Mouse (Mus musculus) kidney, adult 2 months (tissue): ENCODE results near the gene Gm1043. TPM values are rescaled to one million over a fixed set of nuclear protein-coding genes. Genes with fewer than 3 reads are reported as not detected.

ENCODE experiments used
- DNase-seq: peaks from one replicate; pipeline ENCODE4 v3.0.0; 2021
- H3K27ac ChIP-seq: fragments of 200-500 bp; 2 replicates; pipeline ENCODE4 v1.5.1; 2012; ENCODE audit warnings: low read depth, low read length, control low read depth, inconsistent platforms; ENCODE audit not compliant: insufficient read depth
- H3K27me3 ChIP-seq: fragments of 200-500 bp; replicated peaks from 2 replicates; pipeline ENCODE4 v1.6.1; 2012; ENCODE audit warnings: mild to moderate bottlenecking, moderate library complexity, low read length, inconsistent platforms; ENCODE audit not compliant: control insufficient read depth, insufficient read depth
- H3K36me3 ChIP-seq: fragments of 200-500 bp; 2 replicates; pipeline ENCODE4 v1.6.1; 2012; ENCODE audit warnings: mild to moderate bottlenecking, moderate library complexity, low read length, inconsistent platforms; ENCODE audit not compliant: control insufficient read depth, insufficient read depth
- H3K4me1 ChIP-seq: fragments of 200-500 bp; 2 replicates; pipeline ENCODE4 v1.6.1; 2011; ENCODE audit warnings: low read length; ENCODE audit not compliant: control insufficient read depth, insufficient read depth
- H3K4me3 ChIP-seq: fragments of 200-500 bp; 2 replicates; pipeline ENCODE4 v1.5.1; 2011; ENCODE audit warnings: mild to moderate bottlenecking, low read depth, low read length, control low read depth; ENCODE audit not compliant: insufficient read depth
- CTCF ChIP-seq: fragments of 200-500 bp; conservative IDR thresholded peaks from 2 replicates; pipeline ENCODE4 v1.5.1; 2011; ENCODE audit warnings: low read depth, mild to moderate bottlenecking, control low read depth, low read length, moderate library complexity, mixed read lengths; ENCODE audit not compliant: insufficient read depth, insufficient read length
- POLR2A ChIP-seq: fragments of 200-500 bp; IDR thresholded peaks from one replicate; pipeline ENCODE4 v1.6.1; 2011; ENCODE audit warnings: low read depth, low read length, control low read depth
- WGBS: fragments of 180-500 bp; shearing (Covaris S2); methylation state at CpG from one replicate; pipeline ENCODE4 v1.1.7; 2018; 5-methylcytosine and 5-hydroxymethylcytosine counted together
- polyA plus RNA-seq: library from polyadenylated mRNA; depleted of rRNA; stranded (reverse); fragments of >200 nt; gene quantifications from 2 replicates; pipeline ENCODE4 v1.2.3, GENCODE M21; 2012

The Gm1043 gene
- polyA plus RNA-seq, 1 experiment: 0.08 TPM

DNA sequence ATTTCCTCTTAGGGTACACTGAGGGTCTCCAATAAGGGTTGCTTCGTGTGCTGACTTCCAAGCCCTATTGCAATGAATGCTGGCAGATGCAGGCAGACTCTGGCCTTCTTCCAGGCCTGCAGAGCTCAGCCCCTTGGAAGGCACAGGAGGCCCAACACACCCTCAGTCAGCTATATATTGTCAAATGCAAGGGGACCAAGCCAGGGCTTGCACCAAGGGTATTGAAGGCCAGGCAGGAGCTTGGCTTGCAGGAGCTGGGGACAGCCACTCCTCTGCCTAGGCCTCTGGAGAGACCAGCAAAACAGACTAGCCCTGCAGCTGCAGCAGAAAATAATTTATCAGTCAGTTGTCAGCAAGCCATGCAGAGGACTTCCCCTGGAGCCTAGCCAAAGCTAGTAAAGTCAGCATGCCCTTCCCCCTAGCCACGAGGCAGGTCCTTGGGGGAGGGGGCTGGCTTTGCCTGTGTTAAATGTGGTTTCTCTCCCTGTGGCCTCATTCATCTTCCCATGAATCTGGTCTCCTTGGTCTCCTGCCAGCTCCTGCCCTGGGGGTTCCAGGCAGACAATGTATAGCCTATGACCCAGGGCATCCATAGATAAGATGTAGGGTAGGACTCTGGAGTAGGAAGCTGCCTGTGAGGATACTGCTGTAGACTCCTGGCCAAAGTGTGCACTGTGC lies 113.0 kb downstream of the Gm1043 start:
- no peaks in the 10 kb centered on the region for H3K36me3 ChIP-seq
- H3K4me3 ChIP-seq: no peak overlapping the region
- TF ChIP-seq CTCF (no peak), POLR2A (no peak)
- WGBS: 33% methylated on average over 2 of the region's 2 CpGs
- no peaks in the 10 kb centered on the region for H3K27me3 ChIP-seq
- H3K4me1 ChIP-seq: no peaks in the 10 kb centered on the region
- DNase-seq: no peak
- no peak overlapping the region for H3K27ac ChIP-seq

DNA sequence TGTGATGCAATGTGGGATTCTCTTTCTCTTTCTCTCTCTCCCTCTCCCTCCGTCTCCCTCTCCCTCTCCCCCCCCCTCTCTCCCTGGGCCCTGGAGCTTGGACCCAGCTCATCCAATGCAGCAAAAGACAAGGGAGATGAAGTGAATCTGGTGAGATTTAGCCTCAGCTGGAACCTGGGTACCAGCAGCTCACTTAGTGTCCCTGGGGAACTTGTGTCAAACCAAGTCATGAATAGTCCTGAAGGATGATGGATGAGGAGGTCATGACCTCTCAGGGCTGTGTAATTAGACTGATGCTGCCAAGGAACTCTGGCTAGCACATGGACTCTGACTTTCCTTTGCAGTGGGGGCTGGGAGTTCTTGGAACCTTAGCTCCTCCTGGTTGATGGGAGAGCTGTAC lies 117.1 kb downstream of the Gm1043 start:
- Histone ChIP-seq H3K4me1 (no peaks in the 10 kb centered on the region), H3K27me3 (no peaks in the 10 kb centered on the region), H3K36me3 (no peaks in the 10 kb centered on the region), H3K27ac (no peak overlapping the region), H3K4me3 (no peak overlapping the region)
- TF ChIP-seq CTCF (no peak), POLR2A (no peak)
- WGBS: 31% methylated on average over 1 of the region's 1 CpGs
- no peak for DNase-seq

DNA sequence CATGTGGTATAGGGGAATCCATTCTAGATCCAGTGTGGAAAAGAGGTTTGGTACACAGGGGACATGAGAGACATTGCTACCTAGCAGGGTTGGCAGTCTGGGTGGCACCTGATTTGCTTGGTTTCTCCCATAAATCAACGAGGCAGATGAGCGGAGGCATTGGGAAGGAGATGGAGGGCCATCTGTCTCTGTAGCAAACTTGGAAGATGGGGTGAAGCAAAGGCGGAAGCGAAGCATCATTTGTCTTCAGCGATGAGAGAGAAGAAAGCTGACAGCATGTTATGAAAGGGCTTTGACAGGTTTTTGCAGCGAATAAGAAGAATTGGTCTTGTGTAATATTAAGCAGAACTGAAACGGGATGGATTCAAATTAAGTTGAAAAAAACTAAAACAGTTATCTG lies 119.7 kb downstream of the Gm1043 start:
- H3K27me3 ChIP-seq: no peaks in the 10 kb centered on the region
- TF ChIP-seq CTCF: no peak
- no peak for TF ChIP-seq POLR2A
- WGBS: 85% methylated on average over 7 of the region's 7 CpGs
- no peak for DNase-seq
- no peak overlapping the region for H3K4me3 ChIP-seq
- H3K4me1 ChIP-seq: no peaks in the 10 kb centered on the region
- H3K27ac ChIP-seq: no peak overlapping the region
- H3K36me3 ChIP-seq: no peaks in the 10 kb centered on the region

DNA sequence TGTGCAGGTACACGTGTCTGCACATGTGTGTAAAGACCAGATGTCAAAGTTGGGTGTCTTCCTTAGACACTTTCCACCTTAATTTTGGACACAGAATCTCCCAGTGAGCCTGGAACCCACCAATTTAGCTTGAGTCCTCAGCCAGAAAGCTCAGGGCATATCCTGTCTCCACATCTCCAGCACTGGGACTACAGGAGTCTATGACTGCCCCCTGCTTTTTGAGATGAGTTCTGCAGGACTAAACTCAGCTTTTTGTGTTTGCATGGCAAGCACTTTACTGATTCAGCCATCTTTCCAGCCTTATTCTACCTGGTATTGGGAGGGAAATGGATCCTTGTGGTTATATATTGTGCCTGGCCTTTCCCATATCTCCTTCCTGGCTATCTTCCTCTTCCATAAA lies 120.2 kb downstream of the Gm1043 start:
- Histone ChIP-seq H3K4me1 (no peaks in the 10 kb centered on the region), H3K27me3 (no peaks in the 10 kb centered on the region), H3K4me3 (no peak overlapping the region), H3K27ac (no peak overlapping the region), H3K36me3 (no peaks in the 10 kb centered on the region)
- TF ChIP-seq POLR2A (no peak), CTCF (no peak)
- WGBS: 80% methylated on average over 1 of the region's 1 CpGs
- DNase-seq: no peak

DNA sequence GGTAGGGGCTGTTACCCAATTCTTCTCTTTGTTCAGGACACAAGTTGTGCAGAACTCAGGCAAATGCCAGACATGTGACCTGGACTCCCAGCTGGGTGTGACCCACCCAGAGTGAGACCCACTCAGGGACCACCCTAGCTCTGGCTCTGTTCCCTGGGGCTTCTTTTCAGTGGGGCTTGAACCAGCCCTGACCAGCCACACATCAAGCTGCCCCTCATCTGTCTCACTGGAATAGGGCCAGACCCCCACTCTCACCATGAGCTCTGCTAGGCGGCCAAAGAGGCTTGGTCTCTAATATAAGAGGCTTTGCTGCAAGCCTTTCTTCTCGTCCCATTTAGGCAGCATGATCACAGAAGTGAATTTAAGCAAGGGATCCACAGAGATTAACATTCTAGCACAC lies 121.2 kb downstream of the Gm1043 start:
- Histone ChIP-seq H3K4me1 (no peaks in the 10 kb centered on the region), H3K27ac (no peak overlapping the region), H3K4me3 (no peak overlapping the region), H3K36me3 (no peaks in the 10 kb centered on the region), H3K27me3 (no peaks in the 10 kb centered on the region)
- no peak for DNase-seq
- TF ChIP-seq CTCF (no peak), POLR2A (no peak)
- 73% methylated on average over 2 of the region's 2 CpGs for WGBS

DNA sequence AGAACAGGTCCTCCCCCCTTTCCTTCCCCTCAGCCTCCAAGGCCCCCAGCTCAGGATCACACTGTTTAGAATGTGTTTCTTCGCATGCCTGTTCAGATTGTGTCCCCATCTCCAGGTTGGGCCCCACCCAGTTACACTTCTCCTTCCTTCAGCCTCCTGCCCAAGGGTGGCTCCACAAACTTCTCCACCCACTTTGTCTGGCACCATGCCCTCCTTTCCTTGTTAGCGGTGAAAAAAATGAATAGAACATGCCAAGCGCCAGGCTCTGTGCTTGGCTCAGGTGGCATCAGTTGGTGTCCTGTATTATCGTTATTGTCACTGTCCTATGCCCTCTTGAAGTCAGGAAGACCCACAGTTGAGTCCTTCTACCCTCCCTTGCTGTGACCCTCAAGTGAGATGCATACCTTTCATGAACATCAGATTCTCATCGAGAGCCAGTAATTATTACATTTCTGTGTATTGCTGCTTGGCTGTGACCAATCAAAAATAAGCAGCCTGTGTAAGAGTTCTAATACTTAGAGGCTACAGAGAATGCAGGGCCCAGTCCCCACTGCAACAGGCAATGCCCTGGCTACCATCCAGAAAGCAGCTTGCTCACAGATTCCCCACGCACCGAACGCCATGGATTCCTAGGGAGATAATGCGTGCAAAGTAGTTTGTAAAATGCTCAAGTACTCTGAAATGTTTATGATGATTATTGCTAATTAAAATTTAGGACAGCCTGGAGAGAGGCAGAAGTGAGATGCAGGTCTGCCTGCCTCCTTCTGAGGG lies 128.0 kb downstream of the Gm1043 start:
- no peak for DNase-seq
- 85% methylated on average over 9 of the region's 9 CpGs for WGBS
- no peak overlapping the region for H3K27ac ChIP-seq
- H3K36me3 ChIP-seq: no peaks in the 10 kb centered on the region
- TF ChIP-seq POLR2A: no peak
- no peak for TF ChIP-seq CTCF
- no peaks in the 10 kb centered on the region for H3K4me1 ChIP-seq
- no peak overlapping the region for H3K4me3 ChIP-seq
- no peaks in the 10 kb centered on the region for H3K27me3 ChIP-seq

DNA sequence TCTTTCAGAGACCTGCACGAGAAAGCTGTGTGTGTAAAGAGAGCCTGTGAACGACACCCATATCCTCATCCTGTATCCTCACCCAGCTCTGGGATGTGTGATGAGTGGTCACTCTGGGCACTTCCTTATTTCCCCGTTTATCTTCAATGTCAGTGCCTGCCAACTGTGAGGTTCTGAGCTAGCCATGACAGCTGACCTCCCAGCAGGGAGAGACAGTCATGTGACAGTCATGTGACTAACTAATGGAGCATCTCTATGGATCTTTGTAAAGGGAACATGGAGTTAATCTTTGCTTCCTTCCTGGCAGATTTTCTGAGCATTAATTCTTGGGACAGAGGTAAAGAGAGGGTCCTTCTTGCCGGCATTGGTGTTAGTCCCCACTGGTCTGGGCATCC lies 128.5 kb downstream of the Gm1043 start:
- no peak for DNase-seq
- H3K27me3 ChIP-seq: no peaks in the 10 kb centered on the region
- H3K36me3 ChIP-seq: no peaks in the 10 kb centered on the region
- no peaks in the 10 kb centered on the region for H3K4me1 ChIP-seq
- TF ChIP-seq CTCF: no peak
- TF ChIP-seq POLR2A: no peak
- 66% methylated on average over 4 of the region's 4 CpGs for WGBS
- H3K4me3 ChIP-seq: no peak overlapping the region
- H3K27ac ChIP-seq: no peak overlapping the region
